Mouse (Mus musculus): ENCODE results near the gene Ano3. TPM values are rescaled to one million over a fixed set of nuclear protein-coding genes. Genes with fewer than 3 reads are reported as not detected.
A peak's percentile ranks its signal among the peaks of the same experiment; 100 is the strongest.
"Not testable (repeated sequence)": the region's sequence is repeated elsewhere in the genome, so short reads cannot be mapped to it uniquely, and the experiment has no call there.

Gene Ano3
- 0.11 and 0.28 TPM in 2 replicates for polyA plus RNA-seq (2014; fragmentation: Nextera tagmentation; extraction: Ambion mirVana)

- H3K4me2 ChIP-seq (ENCODE audit: low read depth, severe bottlenecking) = peak within 1 kb of the TSS; percentile 52
- H3K4me3 ChIP-seq (ENCODE audit: low read depth, low read length) = peak within 1 kb of the TSS; percentile 2; the same call in 1 of the 2 replicates
- not testable (repeated sequence) for DNase-seq (ENCODE audit: low spot score); H3K4me1 ChIP-seq (ENCODE audit: control insufficient read depth, insufficient read depth, low read length); H3K27ac ChIP-seq (replicated peaks; ENCODE audit: low read depth, low read length); H3K9ac ChIP-seq (ENCODE audit: low read length); H3K36me3 ChIP-seq (ENCODE audit: control insufficient read depth, insufficient read depth, low read length); ATAC-seq (ENCODE audit: insufficient number of reproducible peaks, low FRiP score, low TSS enrichment, low read depth); H3K9me3 ChIP-seq (ENCODE audit: control insufficient read depth, low read length); H3K27me3 ChIP-seq (ENCODE audit: control insufficient read depth, insufficient read depth, low read length)
Observed at GRCm38 (mm10) chr2:110950823-110951222, at the start of gene Ano3. TSS of gene Ano3 (minus strand) at chr2:110950923.

DNA sequence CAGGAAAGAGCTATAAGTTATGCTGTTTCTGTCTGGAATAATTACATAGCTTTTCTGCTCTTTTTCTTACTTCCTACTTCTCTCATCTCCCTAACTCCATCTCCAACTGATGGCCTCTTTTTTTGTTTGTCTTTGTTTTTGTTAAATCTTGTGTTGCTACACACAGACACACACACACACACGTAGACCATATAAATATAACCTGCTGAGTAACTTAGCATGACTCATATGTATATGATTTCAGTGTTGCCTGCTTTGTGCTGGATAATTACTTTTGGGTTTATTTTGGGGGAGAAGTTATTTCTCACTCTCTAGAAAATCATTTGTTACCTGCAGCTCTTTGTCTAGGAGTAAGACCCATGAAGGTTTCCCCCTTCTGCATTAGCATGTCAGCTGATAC, 39.3 kb upstream of the Ano3 start:
- Histone ChIP-seq H3K4me2 (ENCODE audit: low read depth, severe bottlenecking) (no peak overlapping the region), H3K9me3 (ENCODE audit: control insufficient read depth, low read length) (no peaks in the 10 kb centered on the region), H3K36me3 (ENCODE audit: control insufficient read depth, insufficient read depth, low read length) (no peaks in the 10 kb centered on the region), H3K4me3 (ENCODE audit: low read depth, low read length) (no peak overlapping the region), H3K27me3 (ENCODE audit: control insufficient read depth, insufficient read depth, low read length) (no peaks in the 10 kb centered on the region), H3K4me1 (ENCODE audit: control insufficient read depth, insufficient read depth, low read length) (no peaks in the 10 kb centered on the region), H3K27ac (replicated peaks; ENCODE audit: low read depth, low read length) (no peak overlapping the region), H3K9ac (ENCODE audit: low read length) (no peak overlapping the region)
- WGBS = 85% methylated on average over 1 of the region's 1 CpGs
- ATAC-seq (ENCODE audit: insufficient number of reproducible peaks, low FRiP score, low TSS enrichment, low read depth) (no peak), DNase-seq (ENCODE audit: low spot score) (no peak)

GRCm38 (mm10) chr2:110989539-110989938, 38.8 kb upstream of the Ano3 start:
- Histone ChIP-seq H3K36me3 (ENCODE audit: control insufficient read depth, insufficient read depth, low read length) (no peaks in the 10 kb centered on the region), H3K9ac (ENCODE audit: low read length) (no peak overlapping the region), H3K9me3 (ENCODE audit: control insufficient read depth, low read length) (no peaks in the 10 kb centered on the region), H3K27me3 (ENCODE audit: control insufficient read depth, insufficient read depth, low read length) (no peaks in the 10 kb centered on the region), H3K27ac (replicated peaks; ENCODE audit: low read depth, low read length) (no peak overlapping the region), H3K4me3 (ENCODE audit: low read depth, low read length) (no peak overlapping the region), H3K4me1 (ENCODE audit: control insufficient read depth, insufficient read depth, low read length) (no peaks in the 10 kb centered on the region), H3K4me2 (ENCODE audit: low read depth, severe bottlenecking) (no peak overlapping the region)
- 69% methylated on average over 4 of the region's 4 CpGs for WGBS
- no peak for DNase-seq (ENCODE audit: low spot score)
- ATAC-seq (ENCODE audit: insufficient number of reproducible peaks, low FRiP score, low TSS enrichment, low read depth) = no peak

- ATAC-seq (ENCODE audit: insufficient number of reproducible peaks, low FRiP score, low TSS enrichment, low read depth) = no peak
- Histone ChIP-seq H3K27me3 (ENCODE audit: control insufficient read depth, insufficient read depth, low read length) (no peaks in the 10 kb centered on the region), H3K9me3 (ENCODE audit: control insufficient read depth, low read length) (no peaks in the 10 kb centered on the region), H3K4me2 (ENCODE audit: low read depth, severe bottlenecking) (no peak overlapping the region), H3K36me3 (ENCODE audit: control insufficient read depth, insufficient read depth, low read length) (no peaks in the 10 kb centered on the region), H3K9ac (ENCODE audit: low read length) (no peak overlapping the region), H3K4me3 (ENCODE audit: low read depth, low read length) (no peak overlapping the region), H3K4me1 (ENCODE audit: control insufficient read depth, insufficient read depth, low read length) (no peaks in the 10 kb centered on the region), H3K27ac (replicated peaks; ENCODE audit: low read depth, low read length) (no peak overlapping the region)
- 84% methylated on average over 2 of the region's 2 CpGs for WGBS
- DNase-seq (ENCODE audit: low spot score) = no peak
Observed at GRCm38 (mm10) chr2:110985853-110986271, 35.1 kb upstream of the Ano3 start.

DNA sequence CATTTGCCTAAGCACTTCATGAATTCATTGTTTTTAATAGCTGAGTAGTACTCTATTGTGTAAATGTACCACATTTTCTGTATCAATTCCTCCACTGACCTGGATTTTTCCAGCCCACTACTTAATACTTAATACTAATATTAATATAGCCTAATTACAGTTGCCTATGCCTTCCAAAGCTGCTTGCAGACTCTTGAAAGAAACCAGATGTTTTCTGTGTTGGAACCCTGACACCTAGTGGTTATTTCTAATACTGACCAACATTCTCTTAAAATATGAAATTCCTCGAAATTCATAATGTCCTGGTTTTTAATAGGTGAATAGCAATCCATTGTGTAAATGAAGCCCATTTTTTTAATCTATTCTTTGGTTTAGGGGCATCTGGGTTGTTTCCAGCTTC, 31.0 kb upstream of the Ano3 start:
- H3K36me3 ChIP-seq (ENCODE audit: control insufficient read depth, insufficient read depth, low read length) = no peaks in the 10 kb centered on the region
- no peaks in the 10 kb centered on the region for H3K4me1 ChIP-seq (ENCODE audit: control insufficient read depth, insufficient read depth, low read length)
- no peak overlapping the region for H3K4me2 ChIP-seq (ENCODE audit: low read depth, severe bottlenecking)
- WGBS = 32% methylated on average over 1 of the region's 1 CpGs
- no peaks in the 10 kb centered on the region for H3K9me3 ChIP-seq (ENCODE audit: control insufficient read depth, low read length)
- no peak overlapping the region for H3K27ac ChIP-seq (replicated peaks; ENCODE audit: low read depth, low read length)
- DNase-seq (ENCODE audit: low spot score) (no peak), ATAC-seq (ENCODE audit: insufficient number of reproducible peaks, low FRiP score, low TSS enrichment, low read depth) (no peak)
- H3K9ac ChIP-seq (ENCODE audit: low read length) = no peak overlapping the region
- no peak overlapping the region for H3K4me3 ChIP-seq (ENCODE audit: low read depth, low read length)
- H3K27me3 ChIP-seq (ENCODE audit: control insufficient read depth, insufficient read depth, low read length) = no peaks in the 10 kb centered on the region

DNA sequence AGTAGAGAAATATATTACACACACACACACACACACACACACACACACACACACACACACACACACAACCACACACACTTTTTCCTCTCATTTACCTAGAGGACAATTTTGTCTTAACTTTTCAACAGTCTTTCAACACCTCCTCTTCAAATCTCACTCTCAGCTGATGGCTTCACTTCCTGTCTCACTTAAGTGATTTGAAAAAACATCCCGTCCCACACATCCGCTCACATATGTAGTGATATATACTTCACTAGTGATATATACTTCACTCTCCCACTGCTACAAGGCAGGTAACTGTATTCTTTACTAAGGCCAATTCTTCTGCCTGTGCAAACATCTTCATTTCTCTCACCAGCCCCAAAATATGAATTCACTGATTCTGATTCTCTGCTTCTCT, 28.9 kb upstream of the Ano3 start:
- Histone ChIP-seq H3K27ac (replicated peaks; ENCODE audit: low read depth, low read length) (no peak overlapping the region), H3K36me3 (ENCODE audit: control insufficient read depth, insufficient read depth, low read length) (no peaks in the 10 kb centered on the region)
- 90% methylated on average over 2 of the region's 2 CpGs for WGBS

DNA sequence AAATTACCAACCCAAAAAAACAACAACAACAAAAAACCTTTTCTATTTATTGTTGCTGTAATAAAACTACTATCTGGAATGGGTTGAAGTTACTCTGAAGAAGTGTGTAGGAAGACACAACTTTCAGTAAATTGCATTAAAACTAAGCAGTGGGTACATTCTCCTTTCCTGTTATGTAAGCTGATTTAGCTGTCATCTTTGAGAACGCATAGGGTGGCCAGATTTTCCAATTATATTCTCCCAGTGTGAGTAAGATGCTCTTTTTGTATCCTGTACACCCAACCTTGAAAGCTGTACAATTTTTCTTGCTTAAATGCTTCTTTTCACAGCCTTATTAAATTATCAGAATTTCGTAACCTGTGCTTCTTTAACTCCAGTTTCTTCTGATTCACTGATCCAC, 26.1 kb upstream of the Ano3 start:
- Histone ChIP-seq H3K27ac (replicated peaks; ENCODE audit: low read depth, low read length) (no peak overlapping the region), H3K4me2 (ENCODE audit: low read depth, severe bottlenecking) (no peak overlapping the region), H3K9me3 (ENCODE audit: control insufficient read depth, low read length) (no peaks in the 10 kb centered on the region), H3K27me3 (ENCODE audit: control insufficient read depth, insufficient read depth, low read length) (no peaks in the 10 kb centered on the region), H3K36me3 (ENCODE audit: control insufficient read depth, insufficient read depth, low read length) (no peaks in the 10 kb centered on the region), H3K4me1 (ENCODE audit: control insufficient read depth, insufficient read depth, low read length) (no peaks in the 10 kb centered on the region), H3K9ac (ENCODE audit: low read length) (no peak overlapping the region), H3K4me3 (ENCODE audit: low read depth, low read length) (no peak overlapping the region)
- ATAC-seq (ENCODE audit: insufficient number of reproducible peaks, low FRiP score, low TSS enrichment, low read depth) (no peak), DNase-seq (ENCODE audit: low spot score) (no peak)
- 81% methylated on average over 2 of the region's 2 CpGs for WGBS

More for the DNA sequence above, 28.9 kb upstream of the Ano3 start:
- no peaks in the 10 kb centered on the region for H3K9me3 ChIP-seq (ENCODE audit: control insufficient read depth, low read length)
- no peak for ATAC-seq (ENCODE audit: insufficient number of reproducible peaks, low FRiP score, low TSS enrichment, low read depth)
- no peak overlapping the region for H3K4me3 ChIP-seq (ENCODE audit: low read depth, low read length)
- no peak overlapping the region for H3K9ac ChIP-seq (ENCODE audit: low read length)
- no peaks in the 10 kb centered on the region for H3K4me1 ChIP-seq (ENCODE audit: control insufficient read depth, insufficient read depth, low read length)
- no peak for DNase-seq (ENCODE audit: low spot score)
- H3K27me3 ChIP-seq (ENCODE audit: control insufficient read depth, insufficient read depth, low read length) = no peaks in the 10 kb centered on the region
- H3K4me2 ChIP-seq (ENCODE audit: low read depth, severe bottlenecking) = no peak overlapping the region

GRCm38 (mm10) chr2:110970158-110970557, 19.4 kb upstream of the Ano3 start:
- no peak overlapping the region for H3K4me2 ChIP-seq (ENCODE audit: low read depth, severe bottlenecking)
- H3K9ac ChIP-seq (ENCODE audit: low read length) = no peak overlapping the region
- ATAC-seq (ENCODE audit: insufficient number of reproducible peaks, low FRiP score, low TSS enrichment, low read depth) (no peak), DNase-seq (ENCODE audit: low spot score) (no peak)
- H3K9me3 ChIP-seq (ENCODE audit: control insufficient read depth, low read length) = no peaks in the 10 kb centered on the region
- no peaks in the 10 kb centered on the region for H3K36me3 ChIP-seq (ENCODE audit: control insufficient read depth, insufficient read depth, low read length)
- H3K4me1 ChIP-seq (ENCODE audit: control insufficient read depth, insufficient read depth, low read length) = no peaks in the 10 kb centered on the region
- no peak overlapping the region for H3K27ac ChIP-seq (replicated peaks; ENCODE audit: low read depth, low read length)
- 89% methylated on average over 2 of the region's 2 CpGs for WGBS
- H3K4me3 ChIP-seq (ENCODE audit: low read depth, low read length) = no peak overlapping the region
- no peaks in the 10 kb centered on the region for H3K27me3 ChIP-seq (ENCODE audit: control insufficient read depth, insufficient read depth, low read length)

DNA sequence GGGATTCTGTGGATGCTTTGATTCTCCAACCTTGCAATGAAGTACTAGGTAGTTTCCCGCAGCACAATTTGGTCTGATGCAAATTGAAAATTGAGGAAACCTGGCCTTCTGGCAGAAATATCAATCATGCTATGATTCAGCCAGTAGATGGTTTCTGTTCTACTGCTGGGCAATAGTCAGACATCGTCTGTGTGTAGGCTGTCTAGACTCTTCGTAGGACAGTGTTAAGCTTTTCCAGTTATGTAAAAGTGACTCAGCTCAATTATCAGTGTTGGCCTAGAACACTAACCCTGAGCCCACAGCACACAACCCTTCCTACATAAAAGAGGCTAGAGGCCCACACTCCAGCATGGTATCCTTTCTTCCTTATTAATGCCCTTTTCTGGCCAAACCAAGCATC, 14.7 kb upstream of the Ano3 start:
- 91% methylated on average over 3 of the region's 3 CpGs for WGBS
- Histone ChIP-seq H3K27me3 (ENCODE audit: control insufficient read depth, insufficient read depth, low read length) (no peaks in the 10 kb centered on the region), H3K4me1 (ENCODE audit: control insufficient read depth, insufficient read depth, low read length) (no peaks in the 10 kb centered on the region), H3K27ac (replicated peaks; ENCODE audit: low read depth, low read length) (no peak overlapping the region), H3K4me2 (ENCODE audit: low read depth, severe bottlenecking) (no peak overlapping the region), H3K4me3 (ENCODE audit: low read depth, low read length) (no peak overlapping the region), H3K36me3 (ENCODE audit: control insufficient read depth, insufficient read depth, low read length) (no peaks in the 10 kb centered on the region), H3K9ac (ENCODE audit: low read length) (no peak overlapping the region), H3K9me3 (ENCODE audit: control insufficient read depth, low read length) (no peaks in the 10 kb centered on the region)
- ATAC-seq (ENCODE audit: insufficient number of reproducible peaks, low FRiP score, low TSS enrichment, low read depth) = no peak
- DNase-seq (ENCODE audit: low spot score) = no peak
